Mouse (Mus musculus) midbrain, embryonic 11.5 days (tissue): ENCODE data around the gene Usp35. TPM values are rescaled to one million over a fixed set of nuclear protein-coding genes. Genes with fewer than 3 reads are reported as not detected.

Source experiments
- ATAC-seq: fragments of 200-750 bp; cut with Nextera tagmentation; 2 replicates; pipeline ENCODE4 v1.8.0; 2017; ENCODE audit warnings: moderate TSS enrichment, moderate library complexity; ENCODE audit not compliant: low FRiP score
- DNase-seq: peaks from one replicate; pipeline ENCODE4 v3.0.0; 2015; ENCODE audit warnings: low spot score; ENCODE audit errors: missing footprints
- H3K27ac ChIP-seq: fragments of 300-500 bp; sonication (generic); 2 replicates; pipeline ENCODE4 v1.5.1; 2014; ENCODE audit warnings: low read depth, low read length
- H3K27me3 ChIP-seq: fragments of 300-500 bp; sonication (generic); 2 replicates; pipeline ENCODE4 v1.6.1; 2014; ENCODE audit warnings: mild to moderate bottlenecking, low read length, moderate library complexity, mixed read lengths; ENCODE audit not compliant: control insufficient read depth, insufficient read depth
- H3K36me3 ChIP-seq: fragments of 300-500 bp; sonication (generic); 2 replicates; pipeline ENCODE4 v1.6.1; 2014; ENCODE audit warnings: mild to moderate bottlenecking, low read length, moderate library complexity, mixed read lengths; ENCODE audit not compliant: control insufficient read depth, insufficient read depth
- H3K4me1 ChIP-seq: fragments of 300-500 bp; sonication (generic); 2 replicates; pipeline ENCODE4 v1.6.1; 2014; ENCODE audit warnings: low read length; ENCODE audit not compliant: control insufficient read depth, insufficient read depth
- H3K4me2 ChIP-seq: fragments of 300-500 bp; sonication (generic); 2 replicates; pipeline ENCODE4 v1.6.1; 2014; ENCODE audit warnings: mild to moderate bottlenecking, moderate library complexity
- H3K4me3 ChIP-seq: fragments of 300-500 bp; sonication (generic); 2 replicates; pipeline ENCODE4 v1.5.1; 2014; ENCODE audit warnings: low read depth, low read length
- H3K9ac ChIP-seq: fragments of 300-500 bp; sonication (generic); 2 replicates; pipeline ENCODE4 v1.6.1; 2014; ENCODE audit warnings: low read length
- H3K9me3 ChIP-seq: fragments of 300-500 bp; sonication (generic); 2 replicates; pipeline ENCODE4 v1.6.1; 2016; ENCODE audit warnings: low read length; ENCODE audit not compliant: control insufficient read depth
- WGBS: fragments of 180-500 bp; shearing (Covaris S2); extraction: QIAGEN DNeasy Blood & Tissue Kit; methylation state at CpG from one replicate; pipeline ENCODE4 v1.1.7; 2014; 5-methylcytosine and 5-hydroxymethylcytosine counted together
- polyA plus RNA-seq: library from polyadenylated mRNA; unstranded; fragments of >200 nt; fragmentation: Nextera tagmentation; extraction: Ambion mirVana; gene quantifications from 2 replicates; pipeline ENCODE4 v1.2.1, GENCODE M21; 2014

Usp35 gene
- polyA plus RNA-seq, 1 experiment from 2014 or later, result 2.9 TPM

DNA sequence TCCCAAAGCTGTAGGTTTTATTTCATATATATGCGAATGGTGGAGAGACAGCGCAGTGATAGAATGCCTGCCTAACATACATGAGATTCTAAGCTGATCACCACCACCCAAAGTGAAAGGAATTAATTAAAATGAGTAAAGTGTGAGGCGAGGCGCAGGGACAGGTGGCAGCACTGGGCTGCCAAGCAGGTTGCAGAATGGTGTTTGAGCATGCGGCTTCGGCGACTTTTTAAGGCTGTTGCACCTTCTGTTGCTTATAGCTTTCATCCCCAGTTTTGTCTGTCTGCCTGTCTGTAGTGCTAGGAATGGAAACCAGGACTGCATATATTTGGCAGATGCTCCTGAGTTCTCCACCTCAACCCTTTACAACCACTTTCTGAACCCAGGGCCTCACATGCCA is 7.8 kb upstream of the Usp35 start:
- DNase-seq, result no peak
- Histone ChIP-seq H3K27me3 (no peaks in the 10 kb centered on the region), H3K27ac (no peak overlapping the region), H3K36me3 (no peaks in the 10 kb centered on the region), H3K4me1 (no peaks in the 10 kb centered on the region), H3K4me2 (no peak overlapping the region), H3K9me3 (no peaks in the 10 kb centered on the region), H3K9ac (no peak overlapping the region), H3K4me3 (no peak overlapping the region)
- ATAC-seq, result no peak
- WGBS, result 88% methylated on average over 7 of the region's 7 CpGs

DNA sequence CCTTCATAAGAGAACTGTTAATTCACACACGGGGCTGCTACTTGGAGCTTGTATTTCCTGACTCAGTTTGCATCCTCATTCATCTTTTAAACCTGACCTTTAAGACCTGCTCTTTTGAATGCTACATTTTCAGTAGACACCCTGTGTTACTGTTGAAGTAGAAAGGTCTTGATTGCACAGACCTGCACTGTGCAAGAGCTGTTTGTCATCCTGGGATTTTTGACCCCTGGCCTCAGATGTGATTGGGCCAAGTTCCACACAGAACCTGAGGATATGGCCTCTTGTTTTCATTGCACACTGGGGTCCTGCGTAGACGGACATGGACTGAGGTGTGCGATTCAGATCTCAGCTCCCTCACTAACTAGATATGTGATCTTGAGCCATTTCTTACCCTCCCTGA is 6.8 kb upstream of the Usp35 start:
- Histone ChIP-seq H3K27me3 (no peaks in the 10 kb centered on the region), H3K27ac (no peak overlapping the region), H3K36me3 (no peaks in the 10 kb centered on the region), H3K9me3 (no peaks in the 10 kb centered on the region), H3K4me2 (no peak overlapping the region), H3K4me3 (no peak overlapping the region), H3K9ac (no peak overlapping the region), H3K4me1 (no peaks in the 10 kb centered on the region)
- ATAC-seq, result no peak
- no peak for DNase-seq
- WGBS, result 90% methylated on average over 4 of the region's 4 CpGs

DNA sequence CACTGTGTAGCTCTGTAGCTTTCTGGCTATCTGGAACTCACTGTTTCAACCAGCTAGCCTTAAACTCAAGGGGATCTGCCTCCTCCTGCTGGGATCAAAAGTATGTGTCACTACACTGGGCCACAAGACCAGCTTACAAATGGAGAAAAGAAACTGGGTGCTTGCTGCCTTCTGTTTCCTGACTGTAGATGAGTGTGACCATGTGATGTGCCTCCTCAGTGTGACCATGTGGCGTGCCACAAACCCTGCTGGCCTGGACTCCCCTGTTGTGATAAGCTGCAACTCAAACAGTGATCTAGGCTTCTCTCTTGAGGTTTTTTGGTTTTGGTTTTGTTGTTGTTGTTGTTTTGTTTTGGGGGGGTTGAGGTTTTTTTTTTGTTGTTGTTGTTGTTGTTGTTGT is 4.9 kb upstream of the Usp35 start:
- DNase-seq (no peak), ATAC-seq (no peak)
- no peak overlapping the region for H3K4me3 ChIP-seq
- no peak overlapping the region for H3K4me2 ChIP-seq
- H3K9me3 ChIP-seq, result no peaks in the 10 kb centered on the region
- H3K9ac ChIP-seq, result no peak overlapping the region
- no peaks in the 10 kb centered on the region for H3K36me3 ChIP-seq
- WGBS, result 88% methylated on average over 1 of the region's 1 CpGs
- peaks cover 3% of the 10 kb centered on the region; the same call in 1 of the 2 replicates for H3K4me1 ChIP-seq
- no peaks in the 10 kb centered on the region for H3K27me3 ChIP-seq
- H3K27ac ChIP-seq, result no peak overlapping the region

DNA sequence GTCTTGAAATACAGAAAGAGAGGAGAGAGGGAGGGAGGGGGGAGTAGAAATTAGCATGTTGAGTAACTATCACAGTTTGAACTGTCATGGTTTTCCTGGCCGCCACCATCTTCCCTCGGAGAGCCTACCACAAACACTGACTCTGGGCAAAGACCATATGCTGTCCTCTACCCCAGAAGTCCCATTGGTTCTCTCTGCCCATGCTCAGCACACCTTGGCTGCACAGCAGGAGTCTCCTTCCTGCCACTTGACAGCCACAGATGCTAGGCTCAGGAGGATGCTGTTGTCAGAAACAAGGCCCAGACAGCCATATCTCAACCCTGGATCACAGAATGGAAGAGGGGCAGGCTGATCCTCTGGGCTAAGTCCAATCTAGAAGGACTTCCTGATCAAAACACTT is 2.6 kb upstream of the Usp35 start:
- no peak overlapping the region for H3K4me2 ChIP-seq
- no peaks in the 10 kb centered on the region for H3K36me3 ChIP-seq
- no peak overlapping the region for H3K4me3 ChIP-seq
- no peak for DNase-seq
- H3K27me3 ChIP-seq, result no peaks in the 10 kb centered on the region
- H3K27ac ChIP-seq, result no peak overlapping the region
- peaks cover 7% of the 10 kb centered on the region; the same call in 1 of the 2 replicates for H3K4me1 ChIP-seq
- H3K9ac ChIP-seq, result no peak overlapping the region
- WGBS, result 75% methylated on average over 2 of the region's 2 CpGs
- H3K9me3 ChIP-seq, result no peaks in the 10 kb centered on the region
- no peak for ATAC-seq

DNA sequence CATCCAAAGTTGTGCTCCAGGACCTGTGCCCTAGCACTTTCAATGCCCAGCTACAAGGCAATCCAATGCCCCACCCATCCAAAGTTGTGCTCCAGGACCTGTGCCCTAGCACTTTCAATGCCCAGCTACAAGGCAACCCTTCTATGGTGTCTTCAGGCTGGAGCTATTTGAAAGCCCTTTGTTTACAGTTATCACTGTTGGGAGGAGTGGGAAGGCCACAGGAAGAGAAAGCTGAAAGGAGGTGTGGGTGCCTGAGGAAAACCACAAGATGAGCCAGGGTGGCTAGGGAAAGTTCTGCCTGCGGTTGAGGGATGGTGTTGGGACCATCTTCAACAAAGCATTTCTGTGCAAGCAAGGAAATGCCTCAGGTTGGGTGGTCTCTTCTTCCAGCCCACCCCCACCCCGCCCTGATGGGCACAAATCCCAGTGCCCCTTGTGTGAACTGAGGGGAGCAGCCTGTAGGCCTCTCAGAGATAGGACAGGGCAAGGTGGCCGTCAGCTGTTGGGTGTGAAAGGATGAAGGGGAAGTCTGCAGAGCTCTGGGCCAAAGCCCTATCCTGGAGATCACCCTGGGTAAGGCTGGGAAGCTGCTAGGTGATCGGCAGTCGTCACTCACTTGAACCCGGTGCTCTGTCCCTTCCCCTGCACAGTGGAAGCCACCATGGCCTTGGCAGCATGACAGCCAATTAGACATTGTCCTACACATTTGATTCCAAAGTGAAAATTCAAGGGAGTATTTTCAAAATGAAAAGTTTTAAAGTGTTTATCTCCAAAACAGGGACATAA is 1.5 kb upstream of the Usp35 start:
- H3K9me3 ChIP-seq, result no peaks in the 10 kb centered on the region
- H3K9ac ChIP-seq, result no peak overlapping the region
- peak overlapping the region; percentile 63 for H3K4me3 ChIP-seq
- H3K36me3 ChIP-seq, result no peaks in the 10 kb centered on the region
- 84% methylated on average over 6 of the region's 6 CpGs for WGBS
- peak overlapping the region; percentile 56; the same call in 1 of the 2 replicates for H3K4me2 ChIP-seq
- H3K27me3 ChIP-seq, result no peaks in the 10 kb centered on the region
- DNase-seq, result peak; percentile 41
- H3K27ac ChIP-seq, result no peak overlapping the region
- peaks cover 7% of the 10 kb centered on the region; the same call in 1 of the 2 replicates for H3K4me1 ChIP-seq
- no peak for ATAC-seq

DNA sequence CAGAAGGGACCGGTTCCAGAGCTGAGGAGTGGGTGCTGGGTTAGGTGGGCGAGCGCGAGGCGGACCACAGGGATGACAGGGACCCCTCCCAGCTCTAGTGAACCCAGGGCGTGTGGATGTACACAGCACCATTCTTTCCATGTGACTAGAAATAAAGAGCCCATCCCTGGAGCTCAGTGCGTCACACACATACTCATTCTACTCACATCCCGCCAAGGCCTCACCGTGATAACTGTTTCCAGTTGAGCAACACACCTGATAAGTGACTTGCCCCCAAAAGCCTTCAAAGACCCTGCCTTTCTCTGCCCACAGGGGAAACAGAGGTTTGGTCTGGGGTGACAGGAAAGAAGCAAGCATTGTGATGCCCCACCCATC is 834 bp upstream of the Usp35 start:
- Histone ChIP-seq H3K27ac (no peak overlapping the region), H3K27me3 (no peaks in the 10 kb centered on the region), H3K4me1 (peaks cover 7% of the 10 kb centered on the region; the same call in 1 of the 2 replicates), H3K9ac (peak overlapping the region; percentile 64), H3K4me3 (peak overlapping the region; percentile 63), H3K36me3 (no peaks in the 10 kb centered on the region), H3K4me2 (peak overlapping the region; percentile 56), H3K9me3 (no peaks in the 10 kb centered on the region)
- DNase-seq, result no peak
- no peak for ATAC-seq
- 4% methylated on average over 9 of the region's 9 CpGs for WGBS

DNA sequence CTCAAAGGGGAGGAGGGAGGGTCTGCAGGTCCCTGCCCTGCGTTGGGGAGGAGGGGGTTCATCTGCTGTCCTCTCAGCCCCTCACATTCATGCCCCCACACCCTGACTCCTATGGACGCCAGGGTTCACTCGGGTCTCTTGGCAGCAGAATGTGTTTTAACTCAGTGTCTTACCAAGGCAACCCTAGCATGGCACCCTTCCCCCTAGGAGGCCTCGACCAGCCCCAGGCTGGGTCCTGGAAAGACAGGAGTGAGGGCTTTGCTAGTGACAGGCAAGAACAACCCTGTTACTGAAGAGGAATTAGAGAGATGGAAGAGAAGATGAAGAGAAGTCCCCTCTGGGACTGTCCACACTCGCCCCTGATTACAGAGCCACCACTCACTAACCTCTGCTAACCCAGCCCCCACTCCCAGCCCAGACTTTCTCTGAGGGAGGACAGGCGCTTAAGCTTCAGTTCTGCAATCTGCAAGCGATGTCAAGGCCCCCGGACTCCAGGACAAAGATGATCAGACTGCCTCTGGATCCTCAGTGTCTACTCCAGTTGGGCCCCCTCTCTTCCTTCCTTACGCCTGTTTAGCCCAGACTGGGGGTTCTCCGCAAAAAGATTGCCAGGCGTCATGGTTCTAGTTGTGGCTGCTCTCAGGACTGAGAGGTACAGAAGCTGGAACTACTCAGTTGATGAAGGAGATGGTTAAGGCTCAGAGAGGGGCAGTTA is 732 bp downstream of the Usp35 start:
- H3K36me3 ChIP-seq, result no peaks in the 10 kb centered on the region
- 66% methylated on average over 11 of the region's 11 CpGs for WGBS
- ATAC-seq, result no peak; the same call in 1 of the 2 replicates
- H3K9ac ChIP-seq, result peak overlapping the region; percentile 71
- no peaks in the 10 kb centered on the region for H3K9me3 ChIP-seq
- no peak overlapping the region for H3K27ac ChIP-seq
- DNase-seq, result peak; percentile 37
- H3K4me1 ChIP-seq, result peaks cover 7% of the 10 kb centered on the region; the same call in 1 of the 2 replicates
- H3K4me3 ChIP-seq, result peak overlapping the region; percentile 63
- peaks cover 7% of the 10 kb centered on the region for H3K27me3 ChIP-seq
- H3K4me2 ChIP-seq, result peak overlapping the region; percentile 56

DNA sequence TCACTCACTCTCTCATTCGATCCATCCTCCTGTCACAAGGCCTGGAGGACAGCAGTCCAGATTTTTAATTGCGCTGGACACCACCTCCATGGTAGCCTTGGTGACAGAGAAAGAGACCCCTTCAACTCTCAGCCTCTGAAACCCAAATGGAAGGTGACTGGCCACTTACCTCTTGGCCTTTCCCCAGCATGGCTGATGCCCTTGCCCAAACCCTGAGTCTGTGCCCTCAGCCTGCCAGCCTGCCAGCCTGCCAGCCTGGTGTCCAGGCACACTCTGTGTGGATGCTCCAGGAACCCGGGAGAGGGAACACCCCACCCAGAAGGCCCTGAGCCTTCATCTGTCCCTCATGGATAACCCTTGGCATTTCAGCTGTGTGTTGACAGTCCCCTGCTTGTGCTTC is 2.1 kb downstream of the Usp35 start:
- Histone ChIP-seq H3K4me3 (no peak overlapping the region), H3K36me3 (no peaks in the 10 kb centered on the region), H3K27me3 (peaks cover 21% of the 10 kb centered on the region), H3K27ac (no peak overlapping the region), H3K4me2 (no peak overlapping the region), H3K9me3 (no peaks in the 10 kb centered on the region), H3K9ac (no peak overlapping the region), H3K4me1 (peaks cover 8% of the 10 kb centered on the region)
- ATAC-seq, result no peak
- DNase-seq, result no peak
- 90% methylated on average over 3 of the region's 3 CpGs for WGBS

DNA sequence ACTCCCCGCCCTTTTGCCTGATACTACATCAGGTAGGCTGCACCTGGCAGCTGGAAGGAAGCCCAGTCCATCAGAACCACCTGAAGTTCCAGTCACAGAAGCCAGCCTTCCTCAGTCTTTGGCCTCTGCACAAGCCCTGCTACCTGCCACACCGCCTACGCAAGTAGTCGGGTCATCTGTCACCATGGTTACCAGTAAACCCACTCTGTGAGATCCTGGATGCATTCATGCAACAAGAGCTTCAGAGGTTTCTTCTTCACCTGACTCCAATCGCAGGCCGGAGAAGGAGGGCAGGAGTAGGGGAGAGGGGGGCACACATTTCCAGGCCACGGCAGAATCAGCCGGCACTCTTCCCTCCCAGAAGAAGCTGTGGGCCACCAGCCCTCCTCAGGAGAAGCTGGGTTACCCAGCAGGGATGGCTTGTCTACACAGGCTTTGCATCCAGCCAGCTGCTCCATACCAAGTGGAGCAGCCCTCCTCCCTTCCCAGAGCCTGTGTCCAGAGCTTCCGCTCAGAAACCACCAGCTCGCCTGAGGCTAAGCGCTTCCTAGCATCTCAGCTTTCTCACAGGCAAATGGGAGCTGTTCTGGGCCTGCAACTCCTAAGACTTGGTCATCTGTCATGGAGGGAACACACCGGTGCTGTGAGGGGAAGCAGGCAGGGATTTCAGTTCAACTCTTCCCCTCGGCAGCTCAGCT is 2.8 kb downstream of the Usp35 start:
- WGBS, result 80% methylated on average over 13 of the region's 13 CpGs
- DNase-seq (peak; percentile 57), ATAC-seq (no peak)
- no peaks in the 10 kb centered on the region for H3K36me3 ChIP-seq
- H3K4me2 ChIP-seq, result no peak overlapping the region
- peaks cover 26% of the 10 kb centered on the region for H3K27me3 ChIP-seq
- H3K27ac ChIP-seq, result no peak overlapping the region
- H3K9me3 ChIP-seq, result no peaks in the 10 kb centered on the region
- H3K4me1 ChIP-seq, result peaks cover 8% of the 10 kb centered on the region
- no peak overlapping the region for H3K9ac ChIP-seq
- H3K4me3 ChIP-seq, result no peak overlapping the region
